Mouse (Mus musculus): Measurements from ENCODE around the gene Dab1. TPM values are rescaled to one million over a fixed set of nuclear protein-coding genes. Genes with fewer than 3 reads are reported as not detected.

Gene Dab1
- polyA plus RNA-seq, 1 experiment from 2014 or later: 3.8 TPM

DNA sequence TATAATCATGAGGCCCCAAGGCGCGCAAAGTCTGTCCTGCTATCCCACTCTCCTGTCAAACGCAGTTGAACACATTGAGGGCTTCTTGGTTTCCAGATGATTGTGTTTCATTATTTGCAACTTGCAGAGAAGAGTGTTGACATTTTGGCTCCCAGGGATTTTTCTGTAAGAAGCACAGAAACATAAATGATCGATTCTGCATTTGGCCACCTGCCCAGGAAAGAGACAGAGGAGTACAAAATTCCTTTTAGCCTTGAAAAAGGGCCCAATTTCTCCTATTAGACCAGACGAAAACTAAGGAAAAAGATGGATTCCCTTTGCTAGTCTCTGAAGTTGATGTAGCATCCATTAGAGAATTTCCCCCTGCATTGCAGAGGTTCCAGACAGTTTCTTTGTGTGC, 988.5 kb downstream of the Dab1 start:
- Histone ChIP-seq H3K4me3 (no peak overlapping the region), H3K36me3 (no peaks in the 10 kb centered on the region), H3K9ac (no peak overlapping the region), H3K4me2 (no peak overlapping the region), H3K9me3 (no peaks in the 10 kb centered on the region), H3K27ac (no peak overlapping the region), H3K4me1 (peaks cover 5% of the 10 kb centered on the region; the same call in 1 of the 2 replicates), H3K27me3 (no peaks in the 10 kb centered on the region)
- 39% methylated on average over 5 of the region's 5 CpGs for WGBS
- ATAC-seq (ENCODE audit: borderline replicate concordance, extremely low read depth, low FRiP score, low TSS enrichment): no peak

DNA sequence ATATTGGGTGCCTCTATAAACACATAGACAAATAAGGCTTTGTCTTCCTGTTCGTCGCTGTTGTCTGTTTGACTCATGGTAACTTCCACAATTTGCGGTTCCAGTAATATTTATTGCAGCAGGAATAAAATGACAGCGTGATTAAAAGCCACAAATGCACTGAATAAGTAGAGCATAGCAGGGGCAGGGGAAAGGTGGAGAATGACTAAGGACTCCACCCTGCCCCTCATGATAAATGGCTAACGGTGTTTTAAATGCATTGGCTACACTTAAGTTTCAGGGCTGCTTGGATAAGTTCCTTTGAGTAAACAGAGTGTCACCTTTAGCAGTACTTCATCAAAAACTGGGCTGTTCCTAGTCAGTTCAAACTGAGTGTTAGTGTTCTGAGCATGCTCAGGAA, 1000.3 kb downstream of the Dab1 start:
- ATAC-seq (ENCODE audit: borderline replicate concordance, extremely low read depth, low FRiP score, low TSS enrichment): no peak
- 37% methylated on average over 5 of the region's 5 CpGs for WGBS

DNA sequence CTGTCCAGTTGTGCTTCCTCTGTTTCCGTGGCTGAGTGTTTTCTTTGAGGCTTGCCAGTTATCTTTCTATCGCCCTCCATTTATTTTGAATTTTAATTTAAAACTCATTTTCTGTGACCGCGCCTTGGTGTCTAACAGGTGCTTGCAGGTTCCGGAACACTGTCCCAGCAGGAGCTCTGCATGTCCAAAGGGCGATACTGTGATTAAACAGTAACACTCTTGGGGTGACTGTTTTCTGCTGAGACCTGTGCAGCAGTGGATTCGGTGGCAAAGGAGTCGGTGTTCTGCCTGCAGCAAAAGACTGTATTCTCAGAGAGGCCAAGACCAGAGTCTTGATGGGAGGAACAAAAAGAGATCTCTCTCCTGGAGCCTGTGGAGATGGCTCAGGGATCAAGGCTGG, 1006.2 kb downstream of the Dab1 start:
- Histone ChIP-seq H3K36me3 (no peaks in the 10 kb centered on the region), H3K27ac (no peak overlapping the region), H3K4me2 (no peak overlapping the region), H3K9me3 (no peaks in the 10 kb centered on the region), H3K27me3 (no peaks in the 10 kb centered on the region), H3K9ac (no peak overlapping the region), H3K4me3 (no peak overlapping the region), H3K4me1 (no peaks in the 10 kb centered on the region)
- WGBS: 78% methylated on average over 8 of the region's 8 CpGs
- no peak for ATAC-seq (ENCODE audit: borderline replicate concordance, extremely low read depth, low FRiP score, low TSS enrichment)

More for the DNA sequence above, 1000.3 kb downstream of the Dab1 start:
- H3K4me2 ChIP-seq: no peak overlapping the region
- no peaks in the 10 kb centered on the region for H3K4me1 ChIP-seq
- H3K9ac ChIP-seq: no peak overlapping the region
- H3K9me3 ChIP-seq: no peaks in the 10 kb centered on the region
- no peak overlapping the region for H3K4me3 ChIP-seq
- H3K27me3 ChIP-seq: no peaks in the 10 kb centered on the region
- H3K27ac ChIP-seq: no peak overlapping the region
- no peaks in the 10 kb centered on the region for H3K36me3 ChIP-seq

DNA sequence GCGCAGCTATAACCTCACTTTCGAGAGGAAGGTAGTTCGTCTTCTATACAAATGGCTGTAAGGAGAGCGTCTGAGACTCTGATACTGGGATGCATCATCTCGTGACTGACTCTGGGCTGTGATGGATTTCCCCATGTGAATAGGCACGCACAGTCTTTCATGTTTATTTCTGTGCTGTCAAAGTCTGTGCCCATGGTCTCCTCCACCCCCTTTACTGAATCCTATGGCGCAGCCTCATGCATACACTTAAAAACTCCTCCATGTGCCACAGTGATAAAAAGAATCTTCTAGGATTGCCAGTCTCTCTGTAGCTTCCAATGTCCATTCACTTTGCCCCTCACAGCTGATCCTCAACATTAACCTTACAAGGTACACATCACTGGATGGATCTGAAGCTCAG, 1009.5 kb downstream of the Dab1 start:
- WGBS: 83% methylated on average over 7 of the region's 7 CpGs
- no peaks in the 10 kb centered on the region for H3K36me3 ChIP-seq
- no peak for ATAC-seq (ENCODE audit: borderline replicate concordance, extremely low read depth, low FRiP score, low TSS enrichment)

DNA sequence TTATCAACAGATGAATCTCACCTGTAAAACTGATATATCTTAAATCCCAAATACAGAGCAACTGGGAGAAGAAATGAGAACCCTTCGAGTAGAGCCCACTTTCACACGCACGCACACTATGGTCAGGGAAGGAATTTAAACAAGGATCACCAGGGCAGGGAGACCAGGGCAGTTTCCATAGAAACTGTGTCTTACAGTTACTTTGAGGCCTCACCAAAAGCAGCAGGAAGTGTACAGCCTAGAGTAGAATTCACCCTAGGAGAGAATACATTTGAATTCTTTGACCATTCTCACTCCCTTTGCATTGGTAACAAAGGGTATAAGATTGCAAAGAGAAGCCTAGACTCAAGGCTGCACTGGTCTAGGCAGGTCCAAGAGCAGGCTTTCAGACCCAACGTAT, 1017.9 kb downstream of the Dab1 start:
- ATAC-seq (ENCODE audit: borderline replicate concordance, extremely low read depth, low FRiP score, low TSS enrichment): no peak
- H3K27me3 ChIP-seq: no peaks in the 10 kb centered on the region
- WGBS: 69% methylated on average over 4 of the region's 4 CpGs

More for the DNA sequence above, 1009.5 kb downstream of the Dab1 start:
- Histone ChIP-seq H3K9me3 (no peaks in the 10 kb centered on the region), H3K4me1 (no peaks in the 10 kb centered on the region), H3K4me2 (no peak overlapping the region), H3K9ac (no peak overlapping the region), H3K27me3 (no peaks in the 10 kb centered on the region), H3K4me3 (no peak overlapping the region), H3K27ac (no peak overlapping the region)

DNA sequence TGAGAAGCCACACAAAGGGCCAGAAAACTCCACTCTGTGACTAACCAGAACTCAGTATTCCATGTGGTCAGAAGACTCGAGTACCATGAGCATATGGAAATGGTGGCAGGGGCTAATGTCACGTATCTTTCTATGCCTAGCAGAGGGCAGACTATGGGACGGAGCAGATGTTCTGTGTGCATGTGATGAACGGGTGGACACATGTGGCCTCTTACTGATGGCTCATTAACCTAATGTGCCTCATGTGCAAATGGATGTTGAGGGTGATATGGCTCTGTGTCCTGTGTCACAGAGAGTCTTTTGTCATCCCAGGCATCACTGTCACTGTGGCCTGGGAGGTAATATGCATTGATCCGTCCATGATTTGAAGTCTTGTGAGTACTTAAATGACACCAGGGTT, 1021.5 kb downstream of the Dab1 start:
- H3K4me2 ChIP-seq: no peak overlapping the region
- H3K4me1 ChIP-seq: no peaks in the 10 kb centered on the region
- ATAC-seq (ENCODE audit: borderline replicate concordance, extremely low read depth, low FRiP score, low TSS enrichment): no peak

More for the DNA sequence above, 1017.9 kb downstream of the Dab1 start:
- H3K4me3 ChIP-seq: no peak overlapping the region
- no peaks in the 10 kb centered on the region for H3K9me3 ChIP-seq
- H3K36me3 ChIP-seq: no peaks in the 10 kb centered on the region
- no peak overlapping the region for H3K4me2 ChIP-seq
- H3K27ac ChIP-seq: no peak overlapping the region
- H3K4me1 ChIP-seq: no peaks in the 10 kb centered on the region
- H3K9ac ChIP-seq: no peak overlapping the region

DNA sequence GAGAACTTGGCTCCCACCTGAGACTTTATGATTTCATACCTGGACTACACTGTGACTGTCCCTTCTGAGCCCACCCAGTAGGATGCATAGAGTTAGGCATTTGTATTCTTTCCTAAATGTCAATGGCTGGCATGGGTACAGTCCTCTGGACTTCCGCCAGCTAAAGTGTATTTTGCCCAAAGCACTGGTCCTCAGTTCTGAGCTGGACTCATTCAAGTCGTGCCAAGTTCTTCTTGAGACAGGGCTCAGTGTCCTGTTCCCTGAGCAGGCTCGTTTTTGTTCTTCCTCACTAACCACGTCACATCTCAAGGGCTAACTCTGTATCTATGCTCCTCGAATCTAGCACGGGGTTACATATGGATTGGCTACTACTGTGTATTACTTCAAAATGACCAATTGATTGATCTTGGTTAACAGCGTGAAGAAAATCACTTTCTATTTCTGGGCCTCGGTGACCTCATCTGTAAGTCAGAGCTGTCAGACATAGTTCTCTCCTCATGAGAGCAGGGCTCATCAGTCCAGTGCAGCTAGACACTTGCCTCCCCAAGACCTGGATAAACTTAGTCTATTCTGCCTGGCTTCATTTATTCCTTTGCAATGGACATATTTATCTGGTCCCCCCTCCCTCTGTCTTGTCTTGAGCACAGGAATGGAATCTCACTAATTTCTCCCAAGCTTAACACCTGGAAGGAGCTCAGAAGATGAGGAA, 1023.8 kb downstream of the Dab1 start:
- no peak for ATAC-seq (ENCODE audit: borderline replicate concordance, extremely low read depth, low FRiP score, low TSS enrichment)
- 83% methylated on average over 8 of the region's 8 CpGs for WGBS
- no peaks in the 10 kb centered on the region for H3K27me3 ChIP-seq
- H3K36me3 ChIP-seq: no peaks in the 10 kb centered on the region
- H3K4me1 ChIP-seq: no peaks in the 10 kb centered on the region
- no peak overlapping the region for H3K9ac ChIP-seq
- H3K4me2 ChIP-seq: no peak overlapping the region
- H3K27ac ChIP-seq: no peak overlapping the region
- H3K9me3 ChIP-seq: no peaks in the 10 kb centered on the region
- H3K4me3 ChIP-seq: no peak overlapping the region

More for the DNA sequence above, 1021.5 kb downstream of the Dab1 start:
- Histone ChIP-seq H3K27me3 (no peaks in the 10 kb centered on the region), H3K9ac (no peak overlapping the region), H3K27ac (no peak overlapping the region), H3K4me3 (no peak overlapping the region), H3K9me3 (no peaks in the 10 kb centered on the region), H3K36me3 (no peaks in the 10 kb centered on the region)
- WGBS: 91% methylated on average over 5 of the region's 5 CpGs

DNA sequence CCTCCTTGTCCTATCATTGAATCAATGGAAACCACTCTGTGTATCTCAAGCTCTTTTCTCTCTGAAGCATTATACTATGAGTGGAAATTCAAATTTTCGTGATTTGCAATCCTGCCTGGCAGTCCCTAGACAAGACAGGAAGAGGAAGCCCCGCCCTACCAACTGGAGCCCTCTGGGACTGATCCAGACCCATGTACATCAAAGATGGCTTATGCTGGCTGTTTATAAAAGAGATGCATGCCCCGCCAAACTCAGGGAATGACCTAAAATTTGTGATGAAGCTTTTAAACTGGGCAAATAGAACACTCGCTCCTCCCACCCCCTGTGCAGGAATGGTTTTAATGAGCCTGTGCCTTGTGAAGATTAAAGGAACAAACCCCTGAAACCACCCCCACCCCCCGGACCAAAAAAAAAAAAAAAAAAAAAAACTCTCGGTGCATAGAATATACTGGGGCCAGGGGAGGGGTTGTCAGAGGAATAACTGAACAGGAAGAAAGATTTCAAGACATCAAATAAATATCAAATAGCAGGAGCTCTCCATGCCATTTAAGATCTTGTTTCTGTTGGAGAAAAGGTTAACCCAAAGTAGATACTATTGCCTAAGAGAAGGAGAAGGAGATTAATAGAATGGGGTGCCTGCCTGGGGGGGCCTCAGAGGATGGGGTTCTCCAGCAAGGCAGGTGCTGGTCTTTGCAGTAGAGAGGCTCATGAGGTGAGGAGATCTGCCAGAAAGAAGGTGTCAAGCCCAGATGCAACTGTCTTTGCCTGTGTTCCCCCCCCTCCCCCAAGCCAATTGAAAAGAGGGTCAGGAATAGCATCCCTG, 1024.6 kb downstream of the Dab1 start:
- Histone ChIP-seq H3K36me3 (no peaks in the 10 kb centered on the region), H3K27me3 (no peaks in the 10 kb centered on the region), H3K4me2 (no peak overlapping the region), H3K4me3 (no peak overlapping the region), H3K27ac (no peak overlapping the region), H3K9me3 (no peaks in the 10 kb centered on the region), H3K4me1 (no peaks in the 10 kb centered on the region), H3K9ac (no peak overlapping the region)
- ATAC-seq (ENCODE audit: borderline replicate concordance, extremely low read depth, low FRiP score, low TSS enrichment): no peak
- 39% methylated on average over 6 of the region's 6 CpGs for WGBS

DNA sequence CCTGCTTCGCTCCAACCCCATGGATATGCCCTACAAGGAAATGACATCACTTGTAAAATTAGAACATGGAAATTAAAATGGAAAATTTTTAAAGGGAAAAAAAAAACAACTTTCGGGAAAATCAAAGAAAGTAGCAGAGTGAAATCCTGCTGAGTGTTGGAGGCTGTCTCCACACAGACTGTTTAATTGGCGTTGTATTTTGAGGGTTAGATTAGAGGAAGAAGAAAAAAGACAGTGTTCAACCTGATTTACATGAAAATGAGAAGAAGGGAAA, 1025.1 kb downstream of the Dab1 start:
- WGBS: 80% methylated on average over 3 of the region's 3 CpGs
- H3K9me3 ChIP-seq: no peaks in the 10 kb centered on the region
- no peaks in the 10 kb centered on the region for H3K4me1 ChIP-seq
- no peaks in the 10 kb centered on the region for H3K27me3 ChIP-seq
- no peak overlapping the region for H3K4me2 ChIP-seq
- H3K27ac ChIP-seq: no peak overlapping the region
- H3K4me3 ChIP-seq: no peak overlapping the region
- ATAC-seq (ENCODE audit: borderline replicate concordance, extremely low read depth, low FRiP score, low TSS enrichment): no peak
- no peaks in the 10 kb centered on the region for H3K36me3 ChIP-seq
- H3K9ac ChIP-seq: no peak overlapping the region

DNA sequence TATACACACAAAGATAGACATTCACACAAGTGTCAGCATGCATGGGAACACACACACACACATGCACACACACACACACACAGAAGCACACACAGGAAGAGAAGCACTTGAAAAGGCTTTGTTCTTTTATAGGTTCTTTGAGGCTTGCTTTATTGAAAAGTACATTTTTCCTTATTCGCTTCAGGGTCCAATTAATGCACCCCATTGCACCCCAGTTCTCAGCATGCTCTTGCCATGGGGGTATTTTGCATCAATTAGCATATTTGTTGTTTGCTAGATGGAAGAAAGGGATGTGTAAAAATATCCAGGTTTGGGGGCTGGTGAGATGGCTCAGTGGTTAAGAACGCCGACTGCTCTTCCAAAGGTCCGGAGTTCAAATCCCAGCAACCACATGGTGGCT, 1025.7 kb downstream of the Dab1 start:
- Histone ChIP-seq H3K4me2 (no peak overlapping the region), H3K36me3 (no peaks in the 10 kb centered on the region), H3K9me3 (no peaks in the 10 kb centered on the region), H3K27ac (no peak overlapping the region), H3K4me1 (no peaks in the 10 kb centered on the region), H3K9ac (no peak overlapping the region), H3K27me3 (no peaks in the 10 kb centered on the region), H3K4me3 (no peak overlapping the region)
- ATAC-seq (ENCODE audit: borderline replicate concordance, extremely low read depth, low FRiP score, low TSS enrichment): no peak
- 98% methylated on average over 4 of the region's 4 CpGs for WGBS

DNA sequence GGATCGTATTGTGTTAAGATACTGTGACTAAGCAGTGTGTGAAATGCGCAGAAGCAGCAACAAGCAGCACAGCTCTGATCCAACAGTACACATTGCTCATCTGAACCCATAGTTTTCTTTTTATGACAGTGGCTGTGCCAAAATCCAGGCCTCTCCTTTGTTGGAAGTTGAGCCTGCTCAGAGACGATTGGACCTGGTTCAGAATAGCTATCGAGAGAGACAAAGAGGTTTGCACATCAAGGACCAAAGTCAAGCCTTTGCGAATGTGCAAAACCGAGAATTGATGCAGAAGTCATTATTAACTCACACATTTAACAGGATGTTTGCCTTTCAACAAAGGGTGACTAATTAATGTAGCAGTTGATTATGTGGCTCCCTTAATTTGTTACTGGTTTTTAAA, 1032.6 kb downstream of the Dab1 start:
- H3K36me3 ChIP-seq: no peaks in the 10 kb centered on the region
- ATAC-seq (ENCODE audit: borderline replicate concordance, extremely low read depth, low FRiP score, low TSS enrichment): no peak
- H3K27me3 ChIP-seq: no peaks in the 10 kb centered on the region
- no peak overlapping the region for H3K4me2 ChIP-seq
- no peak overlapping the region for H3K9ac ChIP-seq
- no peak overlapping the region for H3K27ac ChIP-seq
- no peaks in the 10 kb centered on the region for H3K9me3 ChIP-seq
- no peaks in the 10 kb centered on the region for H3K4me1 ChIP-seq
- H3K4me3 ChIP-seq: no peak overlapping the region
- 66% methylated on average over 6 of the region's 6 CpGs for WGBS

DNA sequence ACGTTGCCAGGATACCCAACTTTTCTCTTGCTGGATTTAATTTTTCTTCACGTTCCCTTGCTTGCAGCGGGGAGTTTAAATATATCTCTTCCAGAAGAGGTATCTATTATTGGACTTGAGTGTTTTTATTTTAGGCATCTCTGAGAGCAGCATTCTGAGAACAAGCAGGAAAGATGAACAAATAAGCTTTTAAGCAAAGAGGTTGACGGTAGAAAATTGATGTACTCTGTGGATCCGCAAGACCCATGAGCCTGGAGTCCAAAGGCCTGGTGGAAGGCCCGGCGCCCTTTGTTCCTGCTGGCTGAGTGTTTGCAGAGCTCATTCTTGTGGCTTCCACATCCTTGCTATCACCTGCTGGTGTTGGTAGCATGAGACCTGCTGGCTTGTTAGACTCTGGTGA, 1037.6 kb downstream of the Dab1 start:
- WGBS: 51% methylated on average over 7 of the region's 7 CpGs

More for the DNA sequence above, 1037.6 kb downstream of the Dab1 start:
- H3K9ac ChIP-seq: no peak overlapping the region
- no peaks in the 10 kb centered on the region for H3K27me3 ChIP-seq
- H3K4me1 ChIP-seq: no peaks in the 10 kb centered on the region
- ATAC-seq (ENCODE audit: borderline replicate concordance, extremely low read depth, low FRiP score, low TSS enrichment): no peak
- no peaks in the 10 kb centered on the region for H3K36me3 ChIP-seq
- no peak overlapping the region for H3K4me3 ChIP-seq
- H3K27ac ChIP-seq: no peak overlapping the region
- no peaks in the 10 kb centered on the region for H3K9me3 ChIP-seq
- H3K4me2 ChIP-seq: no peak overlapping the region
